Mouse (Mus musculus): Measurements from ENCODE around the gene Ubxn7. TPM values are rescaled to one million over a fixed set of nuclear protein-coding genes. Genes with fewer than 3 reads are reported as not detected.

Gene Ubxn7
- polyA plus RNA-seq, 1 experiment from 2014 or later: 14.0 TPM

GRCm38 (mm10) chr16:32419517-32420483 lies 87.7 kb downstream of the Ubxn7 start, which contains the start of gene Tctex1d2:
TSS of gene Tctex1d2 (plus strand) at chr16:32419702.
- WGBS: 2% methylated on average over 45 of the region's 45 CpGs
- Histone ChIP-seq H3K4me1 (replicated peaks; ENCODE audit: insufficient read depth, low read length) (no peaks in the 10 kb centered on the region; the same call in 1 of the 2 replicates), H3K27ac (peak within 1 kb of the TSS; percentile 77), H3K27me3 (ENCODE audit: insufficient read depth, low read length) (no peaks in the 10 kb centered on the region), H3K9me3 (replicated peaks; ENCODE audit: low read length) (no peaks in the 10 kb centered on the region), H3K9ac (ENCODE audit: low read depth, low read length) (peak within 1 kb of the TSS; percentile 55), H3K4me2 (ENCODE audit: low read length) (peak within 1 kb of the TSS; percentile 61), H3K36me3 (ENCODE audit: insufficient read depth, low read length) (no peaks in the 10 kb centered on the region), H3K4me3 (replicated peaks; ENCODE audit: low read depth, low read length) (peak within 1 kb of the TSS; percentile 58)
- no peak for TF ChIP-seq CTCF (IDR thresholded peaks at IDR 0.05; ENCODE audit: low read depth)
- ATAC-seq (replicated peaks; ENCODE audit: low FRiP score, low read depth) (peak; percentile 97), DNase-seq (ENCODE audit: low spot score) (peak; percentile 98)

DNA sequence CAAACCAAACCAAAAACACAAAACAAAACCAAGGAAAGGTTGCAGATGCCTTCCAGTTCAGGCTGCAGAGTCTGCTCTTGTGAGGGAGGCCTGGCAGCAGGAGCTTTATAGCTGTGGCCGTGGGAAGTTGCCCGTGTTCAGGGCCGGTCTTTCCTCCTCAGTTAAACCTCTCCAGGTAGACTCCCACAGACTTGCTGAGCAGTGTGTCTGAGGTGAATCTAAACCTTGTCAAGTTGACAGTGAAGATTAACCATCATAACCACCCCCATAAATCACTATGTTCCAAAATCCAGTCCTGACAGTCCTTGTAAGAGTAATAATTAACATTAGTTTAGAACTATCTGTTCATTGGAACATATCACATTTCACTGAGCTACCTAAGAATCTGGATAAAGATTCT lies 95.4 kb downstream of the Ubxn7 start:
- H3K36me3 ChIP-seq (ENCODE audit: insufficient read depth, low read length): no peaks in the 10 kb centered on the region
- 0 out of 2 replicates have a peak, but pooled peaks cover 2% of the 10 kb centered on the region for H3K4me1 ChIP-seq (replicated peaks; ENCODE audit: insufficient read depth, low read length)
- 67% methylated on average over 3 of the region's 3 CpGs for WGBS
- DNase-seq (ENCODE audit: low spot score) (no peak), ATAC-seq (replicated peaks; ENCODE audit: low FRiP score, low read depth) (no peak)
- no peaks in the 10 kb centered on the region for H3K27me3 ChIP-seq (ENCODE audit: insufficient read depth, low read length)
- H3K9me3 ChIP-seq (replicated peaks; ENCODE audit: low read length): no peaks in the 10 kb centered on the region
- no peak overlapping the region for H3K9ac ChIP-seq (ENCODE audit: low read depth, low read length)
- no peak overlapping the region for H3K27ac ChIP-seq
- H3K4me2 ChIP-seq (ENCODE audit: low read length): no peak overlapping the region
- TF ChIP-seq CTCF (IDR thresholded peaks at IDR 0.05; ENCODE audit: low read depth): no peak
- H3K4me3 ChIP-seq (replicated peaks; ENCODE audit: low read depth, low read length): no peak overlapping the region

DNA sequence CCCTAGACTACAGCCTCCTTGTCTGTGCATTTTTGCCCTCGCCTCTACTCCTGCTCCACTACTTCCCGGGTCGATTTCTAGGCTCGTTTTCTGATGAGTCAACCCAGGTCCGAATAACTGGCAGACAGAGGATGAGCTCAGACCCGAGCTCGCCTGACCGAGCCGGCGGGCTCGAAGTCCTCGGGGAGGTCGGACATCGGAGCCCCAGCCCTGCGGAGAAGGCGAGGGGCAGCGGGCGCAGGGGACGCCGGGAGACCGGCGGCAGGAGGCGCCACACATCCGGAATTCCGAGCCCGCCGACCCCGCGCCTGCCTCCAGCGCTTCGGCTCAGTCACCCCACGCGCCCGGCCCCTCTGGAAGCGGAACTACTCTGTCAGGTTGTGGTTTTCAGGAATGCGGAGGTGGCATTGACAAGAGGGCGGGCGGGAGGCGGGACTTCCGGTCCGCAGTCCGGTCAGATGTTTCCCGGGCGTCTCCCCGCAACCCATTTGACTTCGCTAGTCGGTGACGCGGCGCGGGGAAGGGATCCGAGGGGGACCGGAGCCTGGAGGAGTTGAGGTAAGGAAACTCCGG lies 98.5 kb downstream of the Ubxn7 start, which contains the start of gene Pcyt1a:
Pcyt1a (plus strand) TSS at position 448 of the 573 bp plus-strand sequence.
- H3K4me3 ChIP-seq (replicated peaks; ENCODE audit: low read depth, low read length): peak within 1 kb of the TSS; percentile 82
- peak; percentile 98 for DNase-seq (ENCODE audit: low spot score)
- peak within 1 kb of the TSS; percentile 86 for H3K9ac ChIP-seq (ENCODE audit: low read depth, low read length)
- no peaks in the 10 kb centered on the region for H3K27me3 ChIP-seq (ENCODE audit: insufficient read depth, low read length)
- no peaks in the 10 kb centered on the region for H3K36me3 ChIP-seq (ENCODE audit: insufficient read depth, low read length)
- ATAC-seq (replicated peaks; ENCODE audit: low FRiP score, low read depth): peak; percentile 97
- peak within 1 kb of the TSS; percentile 85 for H3K27ac ChIP-seq
- H3K4me1 ChIP-seq (replicated peaks; ENCODE audit: insufficient read depth, low read length): 0 out of 2 replicates have a peak, but pooled peaks cover 2% of the 10 kb centered on the region
- peak within 1 kb of the TSS; percentile 92 for H3K4me2 ChIP-seq (ENCODE audit: low read length)
- H3K9me3 ChIP-seq (replicated peaks; ENCODE audit: low read length): no peaks in the 10 kb centered on the region
- WGBS: under 1% methylated on average over 54 of the region's 54 CpGs
- peak; percentile 55 for TF ChIP-seq CTCF (IDR thresholded peaks at IDR 0.05; ENCODE audit: low read depth)

DNA sequence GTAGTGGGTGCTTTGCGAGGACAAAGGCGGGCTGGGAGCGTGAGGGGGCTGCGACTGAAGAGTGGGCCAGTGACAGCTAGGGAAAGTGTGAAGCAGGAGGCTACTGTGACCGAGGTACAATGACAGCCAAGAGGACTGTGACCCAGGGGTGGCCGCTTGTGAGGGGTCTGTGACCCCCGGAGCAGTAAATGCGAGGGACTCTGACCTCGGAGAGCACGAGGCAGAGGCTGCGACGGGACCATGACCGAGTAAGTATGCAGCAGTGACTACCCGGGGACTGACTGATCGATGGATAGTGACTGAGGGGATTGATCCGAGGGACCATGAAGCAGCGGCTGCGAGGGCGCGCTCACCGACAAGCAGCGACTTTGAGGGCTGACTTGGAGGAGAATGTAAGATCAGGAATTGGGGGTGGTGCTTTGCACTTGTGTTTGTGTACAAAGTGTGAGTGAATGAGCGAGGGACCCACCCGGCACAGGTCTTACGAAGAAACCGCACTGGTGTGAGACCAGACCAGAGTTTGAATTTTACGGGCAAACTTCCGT lies 99.1 kb downstream of the Ubxn7 start:
- Histone ChIP-seq H3K36me3 (ENCODE audit: insufficient read depth, low read length) (no peaks in the 10 kb centered on the region), H3K27me3 (ENCODE audit: insufficient read depth, low read length) (no peaks in the 10 kb centered on the region), H3K4me3 (replicated peaks; ENCODE audit: low read depth, low read length) (peak overlapping the region; percentile 82), H3K9ac (ENCODE audit: low read depth, low read length) (peak overlapping the region; percentile 86), H3K4me2 (ENCODE audit: low read length) (peak overlapping the region; percentile 92), H3K9me3 (replicated peaks; ENCODE audit: low read length) (no peaks in the 10 kb centered on the region), H3K4me1 (replicated peaks; ENCODE audit: insufficient read depth, low read length) (0 out of 2 replicates have a peak, but pooled peaks cover 2% of the 10 kb centered on the region), H3K27ac (peak overlapping the region; percentile 85)
- no peak for ATAC-seq (replicated peaks; ENCODE audit: low FRiP score, low read depth)
- WGBS: under 1% methylated on average over 28 of the region's 28 CpGs
- TF ChIP-seq CTCF (IDR thresholded peaks at IDR 0.05; ENCODE audit: low read depth): no peak
- peak; percentile 29 for DNase-seq (ENCODE audit: low spot score)

DNA sequence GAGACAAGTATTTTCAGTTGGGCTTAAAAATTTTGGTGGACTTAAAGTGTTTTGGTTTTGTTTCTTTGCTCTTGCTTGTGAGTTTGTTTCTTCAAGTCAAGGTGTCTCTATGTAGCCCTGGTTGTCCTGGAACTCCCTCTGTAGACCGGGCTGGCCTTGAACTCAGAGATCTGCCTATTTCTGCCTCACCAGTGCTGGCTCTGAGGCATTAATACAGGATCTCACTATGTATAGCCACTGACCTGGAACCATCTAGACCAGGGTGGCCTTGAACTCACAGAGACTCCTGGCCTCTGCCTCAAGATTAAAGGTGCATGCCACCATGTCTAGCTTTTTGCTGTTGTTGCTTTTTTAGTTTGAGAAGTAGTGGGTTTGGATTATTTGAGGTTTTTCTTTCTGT lies 99.9 kb downstream of the Ubxn7 start:
- WGBS: 91% methylated on average over 1 of the region's 1 CpGs

DNA sequence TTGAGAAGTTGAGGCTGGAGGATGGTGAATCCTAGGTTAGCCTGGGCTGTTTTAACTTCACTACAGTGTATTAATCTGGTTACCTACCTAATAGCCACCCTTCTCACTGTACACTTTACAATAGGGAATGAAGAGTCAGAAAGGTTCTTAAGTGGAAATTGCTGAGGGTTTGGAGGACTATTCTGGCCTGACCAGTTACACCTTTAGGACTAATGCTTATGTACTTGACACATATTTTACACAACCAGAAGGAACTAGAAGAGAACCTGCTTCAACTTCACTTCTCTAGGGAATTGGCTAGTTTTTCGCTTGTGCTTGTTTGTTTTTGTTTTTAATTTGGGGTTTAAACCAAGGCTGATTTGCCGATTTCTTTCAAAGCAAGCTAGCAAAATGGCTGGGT lies 101.1 kb downstream of the Ubxn7 start:
- Histone ChIP-seq H3K4me1 (replicated peaks; ENCODE audit: insufficient read depth, low read length) (0 out of 2 replicates have a peak, but pooled peaks cover 2% of the 10 kb centered on the region), H3K27ac (no peak overlapping the region), H3K9me3 (replicated peaks; ENCODE audit: low read length) (no peaks in the 10 kb centered on the region), H3K4me2 (ENCODE audit: low read length) (no peak overlapping the region), H3K36me3 (ENCODE audit: insufficient read depth, low read length) (no peaks in the 10 kb centered on the region), H3K9ac (ENCODE audit: low read depth, low read length) (no peak overlapping the region), H3K4me3 (replicated peaks; ENCODE audit: low read depth, low read length) (no peak overlapping the region), H3K27me3 (ENCODE audit: insufficient read depth, low read length) (no peaks in the 10 kb centered on the region)
- DNase-seq (ENCODE audit: low spot score) (no peak), ATAC-seq (replicated peaks; ENCODE audit: low FRiP score, low read depth) (no peak)
- no peak for TF ChIP-seq CTCF (IDR thresholded peaks at IDR 0.05; ENCODE audit: low read depth)
- 81% methylated on average over 2 of the region's 2 CpGs for WGBS

More for the DNA sequence above, 99.9 kb downstream of the Ubxn7 start:
- H3K9me3 ChIP-seq (replicated peaks; ENCODE audit: low read length): no peaks in the 10 kb centered on the region
- no peak overlapping the region for H3K4me3 ChIP-seq (replicated peaks; ENCODE audit: low read depth, low read length)
- H3K4me1 ChIP-seq (replicated peaks; ENCODE audit: insufficient read depth, low read length): 0 out of 2 replicates have a peak, but pooled peaks cover 2% of the 10 kb centered on the region
- DNase-seq (ENCODE audit: low spot score) (no peak), ATAC-seq (replicated peaks; ENCODE audit: low FRiP score, low read depth) (no peak)
- H3K9ac ChIP-seq (ENCODE audit: low read depth, low read length): no peak overlapping the region
- no peak for TF ChIP-seq CTCF (IDR thresholded peaks at IDR 0.05; ENCODE audit: low read depth)
- H3K27me3 ChIP-seq (ENCODE audit: insufficient read depth, low read length): no peaks in the 10 kb centered on the region
- H3K27ac ChIP-seq: no peak overlapping the region
- no peaks in the 10 kb centered on the region for H3K36me3 ChIP-seq (ENCODE audit: insufficient read depth, low read length)
- H3K4me2 ChIP-seq (ENCODE audit: low read length): peak overlapping the region; percentile 92
